Mouse (Mus musculus) left cerebral cortex, postnatal 14 days (tissue): ENCODE measurements around the gene Phyhipl. TPM values are rescaled to one million over a fixed set of nuclear protein-coding genes. Genes with fewer than 3 reads are reported as not detected.

ENCODE experiments used
- DNase-seq, 2 experiments: peaks; one replicate each; pipeline ENCODE4 v3.0.0; 2021 to 2022; ENCODE audit warnings: low spot score in 2 of 2, mixed read lengths in 1 of 2
- intact Hi-C: fragments of 180-260 bp; cut with DNase I; formaldehyde crosslinking; loops from one replicate; pipeline ENCODE4 v1.15.1; 2025
- long read RNA-seq, 2 experiments: library from polyadenylated mRNA; stranded (forward); transcript quantifications; one replicate each; pipeline ENCODE4 v2.0.0; 2021
- total RNA-seq, 2 experiments: library from RNA; stranded (reverse); gene quantifications; 2 replicates each; pipeline ENCODE4 v1.2.3; 2021

The Phyhipl gene
- total RNA-seq: 100 to 1,000 TPM; 212 to 227 TPM
- long read RNA-seq, experiment 1, transcript Phyhipl-201 (5 exons, 2,877 nt): major isoform, 410 of 436 reads
- long read RNA-seq, experiment 1, partial matches to known transcripts: 3 of 436 reads
- long read RNA-seq, experiment 1, other reads (novel, unspliced or antisense): 23 of 436 reads
- long read RNA-seq, experiment 2, transcript Phyhipl-201 (5 exons, 2,877 nt): major isoform, 310 of 319 reads
- long read RNA-seq, experiment 2, partial matches to known transcripts: 1 of 319 reads
- long read RNA-seq, experiment 2, other reads (novel, unspliced or antisense): 8 of 319 reads

DNA sequence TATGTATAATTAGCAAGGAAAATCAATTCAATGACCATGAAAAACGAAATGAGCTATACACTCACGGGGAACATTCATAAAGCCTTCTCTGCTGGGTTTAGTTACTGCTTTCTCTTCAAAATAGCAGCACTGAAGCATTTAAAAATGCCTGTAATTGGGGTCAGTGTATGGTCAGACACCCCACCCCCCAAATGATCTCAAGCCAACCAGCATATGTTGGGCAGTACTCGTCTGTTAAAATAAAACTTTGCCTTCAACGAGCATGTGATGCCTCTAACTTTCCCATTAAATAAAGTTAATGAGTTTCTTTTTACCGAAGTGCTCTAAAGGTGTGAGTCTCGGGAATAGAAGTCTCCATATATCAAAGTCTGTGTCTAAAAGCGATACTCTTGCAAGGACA, at the start of gene Phyhipl:
Phyhipl (minus strand) TSS at position 138 of the 400 bp plus-strand sequence.
- intact Hi-C loops: no loop called here
- DNase-seq: no peak

GRCm38 (mm10) chr10:70703211-70703610, 47.4 kb upstream of the Phyhipl start:
- no peak for DNase-seq
- intact Hi-C loops: no loop called here

DNA sequence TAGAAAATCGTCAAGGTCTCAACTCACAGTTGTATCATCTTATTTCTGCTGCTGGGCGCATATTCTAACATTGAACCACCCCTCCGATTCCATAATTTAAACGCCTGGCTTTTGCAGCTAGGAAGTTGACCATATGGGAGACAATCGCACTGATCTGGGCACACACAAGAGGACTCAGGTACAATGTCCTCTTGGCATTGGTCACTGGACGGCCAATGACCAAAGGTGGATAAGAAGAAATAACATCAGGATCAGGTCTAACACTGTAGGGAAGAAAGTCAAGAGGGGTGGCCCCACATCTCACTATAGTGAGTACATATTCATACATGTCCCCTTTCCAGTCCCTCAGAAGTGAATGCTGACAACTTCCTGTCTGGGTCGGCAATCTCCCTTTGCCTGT, 43.8 kb upstream of the Phyhipl start:
- intact Hi-C loops: no loop called here
- DNase-seq: no peak

- intact Hi-C loops: no loop called here
- no peak for DNase-seq
Observed at GRCm38 (mm10) chr10:70698014-70698413, 42.2 kb upstream of the Phyhipl start.

- no peak for DNase-seq
Observed at GRCm38 (mm10) chr10:70696748-70697585, 41.2 kb upstream of the Phyhipl start.

GRCm38 (mm10) chr10:70689346-70689745, 33.6 kb upstream of the Phyhipl start:
- DNase-seq: no peak

More at GRCm38 (mm10) chr10:70696748-70697585, 41.2 kb upstream of the Phyhipl start:
- intact Hi-C loops: no loop called here

DNA sequence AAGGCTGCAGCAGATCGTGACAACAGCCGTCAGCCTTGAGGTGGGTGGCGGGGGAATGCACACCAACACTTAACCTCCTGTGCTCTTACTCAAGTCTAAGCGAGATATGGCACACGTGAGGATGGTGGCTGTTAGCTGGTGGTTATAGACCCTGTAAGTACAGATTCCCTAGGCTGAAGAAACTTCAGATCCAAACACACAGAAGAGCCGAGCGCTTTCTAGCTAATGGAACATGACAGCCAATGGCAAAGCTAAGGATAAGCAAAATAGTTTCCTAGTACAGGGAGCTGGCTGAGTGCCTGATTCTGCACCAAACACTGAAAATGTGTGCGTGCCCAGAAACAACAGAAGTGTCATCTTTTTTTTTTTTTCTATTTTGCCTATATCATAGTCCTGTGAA, 33.1 kb upstream of the Phyhipl start:
- no peak for DNase-seq
- intact Hi-C loops: no loop called here

More at GRCm38 (mm10) chr10:70689346-70689745, 33.6 kb upstream of the Phyhipl start:
- intact Hi-C loops: no loop called here

GRCm38 (mm10) chr10:70686941-70687703, 31.4 kb upstream of the Phyhipl start:
- DNase-seq: no peak
- intact Hi-C loops: no loop called here

GRCm38 (mm10) chr10:70686505-70686904, 30.7 kb upstream of the Phyhipl start:
- intact Hi-C loops: no loop called here
- peak; percentile 48 to 55 for DNase-seq

DNA sequence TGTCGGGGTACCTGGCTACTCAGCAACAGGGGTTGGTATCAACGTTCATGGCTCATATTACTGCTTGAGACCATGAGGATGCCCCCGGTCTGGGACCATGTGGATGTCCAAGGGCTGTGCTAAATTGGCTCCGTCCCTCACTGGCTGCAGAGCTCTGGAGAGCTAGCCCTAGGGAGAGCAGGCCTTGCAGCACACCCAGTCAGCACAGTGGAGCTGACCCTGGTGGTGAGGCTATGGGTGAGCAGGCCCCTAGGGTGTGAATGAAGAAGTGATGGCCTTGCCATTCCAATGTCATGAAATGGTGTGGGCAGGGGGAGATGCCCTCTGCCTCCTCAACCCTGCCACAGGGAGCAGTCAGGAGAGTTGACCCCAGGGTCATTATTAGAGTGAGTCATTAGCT, 27.7 kb upstream of the Phyhipl start:
- no peak for DNase-seq
- intact Hi-C loops: no loop called here

DNA sequence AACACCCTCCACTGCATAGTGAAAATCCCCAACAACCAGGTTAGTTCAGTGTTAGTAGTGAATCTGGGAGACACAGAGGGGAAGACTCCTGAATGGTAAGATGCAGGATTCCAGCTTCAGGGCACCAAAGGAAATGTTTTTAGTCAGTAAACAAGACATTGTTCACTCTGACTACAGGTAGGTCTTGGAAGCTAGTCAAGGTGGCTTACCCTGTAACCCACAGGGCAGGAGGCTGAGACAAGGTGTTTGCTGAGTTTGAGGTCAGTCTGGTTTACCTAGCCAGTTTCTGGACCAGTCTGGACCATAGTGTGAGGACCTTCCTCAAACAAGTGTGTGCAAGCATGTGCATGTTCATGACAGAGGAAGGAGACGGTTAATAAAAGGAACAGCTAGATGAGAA, 22.2 kb upstream of the Phyhipl start:
- intact Hi-C loops: no loop called here
- DNase-seq: no peak

DNA sequence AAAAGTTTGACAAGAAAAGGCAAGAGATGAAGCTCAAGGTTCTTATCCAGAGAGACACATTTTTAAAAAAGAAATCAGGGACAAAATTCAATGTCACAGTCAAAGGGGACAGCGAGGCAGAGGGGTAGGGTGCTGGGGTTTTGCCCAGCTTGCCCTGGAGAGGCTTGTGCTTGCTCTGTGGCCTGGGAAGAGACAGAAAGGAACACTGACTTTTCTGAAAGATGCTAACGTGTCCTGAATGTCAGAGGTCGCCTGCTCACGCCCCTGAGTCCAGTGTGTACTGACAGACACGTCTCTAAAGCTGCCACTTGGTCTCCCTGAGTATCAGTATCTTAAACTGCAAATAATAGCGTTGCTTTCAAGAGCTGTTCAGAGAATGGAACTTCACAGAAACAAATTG, 507 bp upstream of the Phyhipl start:
- intact Hi-C loops: no loop called here
- no peak for DNase-seq

- intact Hi-C loops: no loop called here
- DNase-seq: no peak
Observed at GRCm38 (mm10) chr10:70654655-70655054, 1.1 kb downstream of the Phyhipl start.

DNA sequence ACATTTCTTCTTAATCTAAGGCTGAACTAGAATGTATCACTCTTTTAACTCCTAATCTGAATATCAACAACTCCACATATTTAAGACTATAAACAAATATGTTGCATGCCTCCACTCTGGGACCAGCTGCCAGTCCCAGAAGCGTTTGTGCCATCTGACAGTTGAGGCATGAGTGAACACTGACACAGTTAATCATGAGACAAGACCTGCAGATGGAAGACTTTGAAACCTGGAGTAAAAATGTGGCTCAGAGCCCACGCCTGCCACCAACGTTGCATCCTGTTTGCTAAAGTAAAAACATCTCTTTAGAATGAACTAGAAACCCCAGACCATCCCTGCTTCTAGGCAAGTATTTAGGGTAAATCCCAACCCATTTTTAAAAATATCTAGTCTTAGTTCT, 1.6 kb downstream of the Phyhipl start:
- intact Hi-C loops: no loop called here
- DNase-seq: no peak

DNA sequence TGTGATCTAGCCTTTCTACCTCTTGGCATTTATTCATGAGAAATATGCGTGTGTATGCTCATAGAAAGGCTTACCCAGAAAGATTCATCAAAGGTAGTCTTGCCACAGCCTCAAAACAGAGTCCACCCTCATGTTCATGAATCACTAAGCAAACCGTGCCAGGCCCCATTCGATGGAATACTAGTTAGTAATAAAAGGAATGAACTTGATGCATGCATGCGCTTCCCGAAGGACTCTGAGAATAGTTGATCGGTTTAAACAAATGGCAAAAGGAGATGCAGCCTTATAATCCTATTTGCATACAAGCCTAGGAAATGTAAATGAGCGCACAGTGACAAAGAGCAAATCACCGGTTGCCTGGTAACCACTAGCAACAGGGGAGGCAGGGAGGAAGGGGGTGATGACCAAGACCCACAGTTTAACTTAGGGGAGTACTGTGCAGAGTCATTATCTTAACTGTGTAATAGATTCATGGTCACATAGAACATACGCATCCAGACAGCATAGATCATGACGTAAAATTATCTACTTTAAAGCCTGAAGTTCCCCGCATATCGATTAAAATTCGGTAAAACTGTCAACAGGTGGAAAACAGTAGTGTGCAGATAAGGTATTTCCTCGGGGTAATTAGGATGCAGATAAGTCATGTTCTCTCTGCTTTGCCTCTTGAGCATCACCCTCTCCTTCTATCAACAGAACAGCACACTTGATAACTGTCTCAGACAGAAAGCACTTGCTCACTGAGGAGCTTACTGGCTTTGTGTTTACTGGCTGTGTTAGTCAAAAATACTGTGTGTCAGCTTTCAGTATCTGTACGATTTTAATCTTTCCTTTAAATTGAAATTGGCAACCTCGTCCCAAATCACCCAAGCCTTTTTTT, 3.8 kb downstream of the Phyhipl start:
- intact Hi-C loops: no loop called here
- no peak for DNase-seq

- peak; percentile 34 to 76 for DNase-seq
- intact Hi-C loops: no loop called here
Observed at GRCm38 (mm10) chr10:70648831-70649230, 6.9 kb downstream of the Phyhipl start.

- intact Hi-C loops: no loop called here
- no peak for DNase-seq
Observed at GRCm38 (mm10) chr10:70643131-70643530, 12.6 kb downstream of the Phyhipl start.

DNA sequence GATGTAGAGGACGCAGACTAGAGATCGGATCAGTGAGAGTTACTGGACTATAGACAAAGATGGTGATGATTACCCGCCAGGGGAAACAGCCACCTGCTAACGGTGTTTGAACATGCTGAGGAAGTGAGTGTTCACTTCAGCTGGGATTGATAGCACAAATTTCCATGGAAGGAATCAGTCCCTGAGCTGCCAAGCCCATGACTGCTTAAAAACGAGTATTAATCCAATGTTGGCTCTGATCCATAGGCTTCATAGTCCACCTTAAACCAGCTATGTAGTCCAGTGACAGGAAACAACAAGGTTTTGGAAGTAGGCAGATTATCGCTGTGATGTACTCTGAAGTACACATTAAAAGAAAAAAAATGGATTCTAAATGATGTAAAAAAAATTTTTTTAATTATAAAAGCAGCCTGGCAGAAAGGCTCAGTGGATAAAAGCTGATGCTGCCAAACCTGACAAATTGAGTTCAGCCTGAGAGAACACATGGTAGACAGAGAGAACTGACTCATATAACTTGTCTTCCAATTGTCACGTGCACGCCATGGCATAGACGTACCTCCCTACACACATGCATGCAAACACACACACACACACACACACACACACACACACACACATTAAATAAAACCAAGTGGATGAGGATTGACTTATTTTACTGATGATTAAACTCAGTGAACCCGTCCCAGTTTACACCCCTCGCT, 14.7 kb downstream of the Phyhipl start:
- intact Hi-C loops: no loop called here
- peak in 1 of 2 experiments; percentile 49 for DNase-seq
